Mouse (Mus musculus): ENCODE data around the gene Ntf5. TPM values are rescaled to one million over a fixed set of nuclear protein-coding genes. Genes with fewer than 3 reads are reported as not detected.
"Not testable (repeated sequence)": the region's sequence is repeated elsewhere in the genome, so short reads cannot be mapped to it uniquely, and the experiment has no call there.

Ntf5 gene
- polyA plus RNA-seq, 1 experiment from 2014 or later = 2.1 TPM

DNA sequence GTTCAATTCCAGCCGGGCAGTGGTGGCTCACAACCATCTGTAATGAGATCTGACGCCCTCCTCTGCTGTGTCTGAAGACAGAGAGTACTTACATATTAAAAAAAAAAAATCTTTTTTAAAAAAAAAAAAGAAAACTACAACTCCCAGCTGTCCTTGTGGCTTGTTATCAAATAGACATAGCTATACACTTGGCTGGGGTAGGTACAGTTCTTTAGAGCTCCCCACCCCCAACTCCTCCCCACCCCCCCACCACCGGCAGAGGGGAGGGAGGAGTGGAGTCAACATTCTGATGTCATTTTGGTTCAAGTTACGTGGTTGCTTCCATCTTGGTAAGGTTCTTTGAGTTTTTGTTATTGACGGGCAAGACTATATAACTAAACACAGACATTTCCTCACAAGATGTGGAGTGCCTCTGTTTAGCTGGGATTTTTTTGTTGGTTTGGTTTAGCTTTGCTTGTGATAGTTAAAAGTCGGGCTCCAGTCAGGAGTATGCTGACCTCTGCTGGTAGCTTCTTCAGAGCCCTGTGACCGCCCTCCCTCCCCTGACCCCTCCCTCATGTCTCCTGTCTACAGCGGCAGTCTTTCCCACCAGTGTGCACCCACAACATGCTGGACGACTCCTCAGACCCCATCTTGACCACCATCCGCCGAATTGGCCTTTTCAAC is 34.0 kb downstream of the Ntf5 start:
- H3K36me3 ChIP-seq = peaks cover 27% of the 10 kb centered on the region
- H3K4me1 ChIP-seq (replicated peaks) = no peaks in the 10 kb centered on the region
- 33% methylated on average over 11 of the region's 11 CpGs for WGBS
- H3K4me2 ChIP-seq (replicated peaks) = no peak overlapping the region
- H3K9ac ChIP-seq = no peak overlapping the region
- ATAC-seq = no peak
- H3K9me3 ChIP-seq = no peaks in the 10 kb centered on the region
- no peak overlapping the region for H3K27ac ChIP-seq
- no peaks in the 10 kb centered on the region for H3K27me3 ChIP-seq (replicated peaks)
- no peak overlapping the region for H3K4me3 ChIP-seq (replicated peaks)

DNA sequence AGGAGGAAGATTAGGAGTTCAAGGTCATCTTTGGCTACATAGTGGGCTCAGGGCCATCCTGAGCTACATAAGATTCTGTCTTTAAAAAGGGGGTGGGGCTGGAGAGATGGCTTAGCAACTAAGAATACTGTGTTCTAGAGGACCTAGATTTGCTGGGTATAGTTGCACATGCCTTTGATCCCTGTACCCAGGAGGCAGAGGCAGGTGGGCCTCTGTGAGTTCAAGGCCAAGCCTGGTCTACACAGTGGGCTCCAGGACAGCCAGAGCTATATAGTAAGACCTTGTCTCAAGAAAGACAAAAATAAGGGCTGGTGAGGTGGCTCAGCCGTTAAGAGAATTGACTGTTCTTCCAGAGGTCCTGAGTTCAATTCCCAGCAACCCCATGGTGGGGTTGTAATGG is 36.5 kb downstream of the Ntf5 start:
- Histone ChIP-seq H3K9ac (no peak overlapping the region), H3K4me1 (replicated peaks) (no peaks in the 10 kb centered on the region), H3K27ac (no peak overlapping the region), H3K9me3 (no peaks in the 10 kb centered on the region), H3K27me3 (replicated peaks) (no peaks in the 10 kb centered on the region), H3K36me3 (peaks cover 15% of the 10 kb centered on the region), H3K4me3 (replicated peaks) (no peak overlapping the region), H3K4me2 (replicated peaks) (no peak overlapping the region)
- no peak for ATAC-seq
- 80% methylated on average over 1 of the region's 1 CpGs for WGBS

GRCm38 (mm10) chr7:45451344-45451982 is 38.0 kb downstream of the Ntf5 start:
- Histone ChIP-seq H3K4me1 (replicated peaks) (no peaks in the 10 kb centered on the region), H3K4me3 (replicated peaks) (no peak overlapping the region), H3K9me3 (no peaks in the 10 kb centered on the region), H3K27me3 (replicated peaks) (no peaks in the 10 kb centered on the region), H3K27ac (no peak overlapping the region), H3K36me3 (peaks cover 18% of the 10 kb centered on the region), H3K4me2 (replicated peaks) (no peak overlapping the region), H3K9ac (no peak overlapping the region)
- peak; percentile 81 for ATAC-seq
- 54% methylated on average over 23 of the region's 23 CpGs for WGBS

GRCm38 (mm10) chr7:45454971-45455370 is 41.5 kb downstream of the Ntf5 start:
- 91% methylated on average over 15 of the region's 15 CpGs for WGBS
- H3K36me3 ChIP-seq = peaks cover 17% of the 10 kb centered on the region
- no peak for ATAC-seq

DNA sequence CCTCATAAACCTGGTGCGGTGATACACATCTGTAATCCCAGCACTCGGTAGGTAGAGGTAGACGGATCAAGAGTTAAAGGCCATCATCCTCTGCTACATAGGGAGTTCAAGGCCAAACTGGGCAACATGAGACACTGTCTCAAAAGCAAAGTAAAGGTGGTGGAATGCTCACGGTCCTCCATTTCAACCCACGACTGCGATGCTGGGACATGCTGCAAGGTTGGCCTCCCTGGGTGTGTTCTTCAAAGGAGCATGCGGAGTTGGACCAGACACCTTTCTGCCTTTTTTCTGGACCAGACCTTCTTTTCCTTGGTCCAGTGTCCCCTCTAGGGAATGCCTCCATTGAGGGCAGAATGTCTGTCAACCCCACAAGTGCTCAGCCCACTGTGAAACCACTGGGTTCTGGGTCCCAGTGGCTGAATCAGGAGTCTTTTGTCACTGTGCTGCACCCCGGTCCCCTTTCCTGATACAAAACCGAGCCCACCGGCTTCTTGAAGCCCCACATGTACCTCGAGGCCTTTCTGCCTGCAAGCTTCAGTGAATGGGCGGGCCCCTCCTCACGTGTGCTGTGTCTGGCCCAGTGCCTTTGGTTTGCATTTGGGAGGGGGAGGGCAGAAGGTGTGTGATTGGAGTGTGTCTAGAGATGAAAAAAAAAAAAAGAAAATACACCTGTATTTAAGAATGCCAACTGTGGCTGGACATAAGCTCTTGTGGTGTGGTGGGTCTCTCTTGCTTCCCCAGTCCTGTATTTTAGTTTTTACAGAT is 42.6 kb downstream of the Ntf5 start:
- no peak overlapping the region for H3K4me3 ChIP-seq (replicated peaks)
- peaks cover 17% of the 10 kb centered on the region for H3K36me3 ChIP-seq
- 74% methylated on average over 13 of the region's 13 CpGs for WGBS
- H3K27ac ChIP-seq = no peak overlapping the region; the same call in 1 of the 2 replicates
- no peak for ATAC-seq
- no peak overlapping the region for H3K4me2 ChIP-seq (replicated peaks)
- H3K9ac ChIP-seq = no peak overlapping the region
- H3K4me1 ChIP-seq (replicated peaks) = peaks cover 24% of the 10 kb centered on the region
- no peaks in the 10 kb centered on the region for H3K9me3 ChIP-seq
- no peaks in the 10 kb centered on the region for H3K27me3 ChIP-seq (replicated peaks)

More at GRCm38 (mm10) chr7:45454971-45455370, 41.5 kb downstream of the Ntf5 start:
- Histone ChIP-seq H3K4me2 (replicated peaks) (no peak overlapping the region), H3K27me3 (replicated peaks) (no peaks in the 10 kb centered on the region), H3K4me3 (replicated peaks) (no peak overlapping the region), H3K9me3 (no peaks in the 10 kb centered on the region), H3K4me1 (replicated peaks) (peaks cover 14% of the 10 kb centered on the region), H3K9ac (no peak overlapping the region), H3K27ac (no peak overlapping the region)

- no peak for ATAC-seq
- peak overlapping the region; percentile 79 for H3K27ac ChIP-seq
- H3K4me3 ChIP-seq (replicated peaks) = 0 out of 2 replicates have a peak overlapping the region, but pooled peaks have one; percentile 73
- H3K9ac ChIP-seq = 0 out of 2 replicates have a peak overlapping the region, but pooled peaks have one; percentile 75
- no peaks in the 10 kb centered on the region for H3K27me3 ChIP-seq (replicated peaks)
- no peaks in the 10 kb centered on the region for H3K9me3 ChIP-seq
- WGBS = 44% methylated on average over 9 of the region's 9 CpGs
- H3K36me3 ChIP-seq = peaks cover 17% of the 10 kb centered on the region
- H3K4me1 ChIP-seq (replicated peaks) = peaks cover 29% of the 10 kb centered on the region
- peak overlapping the region; percentile 75 for H3K4me2 ChIP-seq (replicated peaks)
Observed at GRCm38 (mm10) chr7:45456721-45457203, 43.3 kb downstream of the Ntf5 start.

DNA sequence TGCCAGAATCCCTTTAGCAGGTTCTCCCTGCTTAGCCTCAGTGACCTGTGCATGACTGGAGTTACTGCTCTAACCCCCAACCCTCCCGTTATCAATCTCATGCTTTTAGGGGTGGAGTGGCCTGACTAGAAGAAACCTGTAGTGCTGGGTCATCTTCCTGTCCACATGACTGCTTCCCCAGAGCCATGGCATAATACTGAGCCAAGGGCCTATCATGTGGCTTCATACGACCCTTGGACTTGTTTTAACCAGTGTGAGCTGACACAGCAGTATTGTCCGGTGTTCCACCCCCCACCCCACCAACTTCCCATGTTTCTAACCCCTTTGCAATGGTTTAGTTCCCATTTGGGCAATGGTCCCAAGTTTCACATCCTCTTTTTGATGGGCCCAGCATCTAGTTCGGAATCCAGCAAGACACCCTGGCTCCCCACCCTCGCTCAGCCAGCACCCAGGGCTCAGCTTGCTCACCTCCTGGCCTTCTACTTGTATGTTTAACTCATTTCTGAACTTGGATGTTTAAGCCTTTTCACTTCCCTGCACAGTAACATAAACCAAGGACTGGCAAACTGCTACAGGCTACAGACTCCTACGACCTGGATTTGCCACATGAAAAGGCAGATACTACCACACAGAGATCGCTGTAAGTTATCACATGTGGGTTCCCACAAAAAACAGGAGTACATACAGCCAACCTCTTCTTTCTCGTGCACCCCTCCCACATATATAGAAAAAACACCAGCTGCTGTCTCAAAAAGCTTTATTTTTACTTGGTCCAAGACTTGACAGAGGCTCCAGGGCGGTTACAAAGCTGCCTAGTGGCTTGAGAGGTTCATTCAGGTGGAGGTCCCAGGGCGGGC is 43.9 kb downstream of the Ntf5 start:
- peak overlapping the region; percentile 75 for H3K4me2 ChIP-seq (replicated peaks)
- H3K9ac ChIP-seq = peak overlapping the region; percentile 75
- peak; percentile 23 for ATAC-seq
- no peaks in the 10 kb centered on the region for H3K9me3 ChIP-seq
- peaks cover 17% of the 10 kb centered on the region for H3K36me3 ChIP-seq
- peaks cover 32% of the 10 kb centered on the region for H3K4me1 ChIP-seq (replicated peaks)
- 47% methylated on average over 10 of the region's 10 CpGs for WGBS
- H3K4me3 ChIP-seq (replicated peaks) = peak overlapping the region; percentile 73
- no peaks in the 10 kb centered on the region for H3K27me3 ChIP-seq (replicated peaks)
- peak overlapping the region; percentile 79 for H3K27ac ChIP-seq

- 1% methylated on average over 41 of the region's 43 CpGs for WGBS
- ATAC-seq = peak; percentile 66
- H3K27ac ChIP-seq = peak overlapping the region; percentile 79
- H3K36me3 ChIP-seq = peaks cover 23% of the 10 kb centered on the region
- H3K4me3 ChIP-seq (replicated peaks) = peak overlapping the region; percentile 73
- no peaks in the 10 kb centered on the region for H3K27me3 ChIP-seq (replicated peaks)
- peak overlapping the region; percentile 75 for H3K4me2 ChIP-seq (replicated peaks)
- peaks cover 32% of the 10 kb centered on the region for H3K4me1 ChIP-seq (replicated peaks)
- no peaks in the 10 kb centered on the region for H3K9me3 ChIP-seq
- H3K9ac ChIP-seq = peak overlapping the region; percentile 75
Observed at GRCm38 (mm10) chr7:45458748-45459563, 45.5 kb downstream of the Ntf5 start.

DNA sequence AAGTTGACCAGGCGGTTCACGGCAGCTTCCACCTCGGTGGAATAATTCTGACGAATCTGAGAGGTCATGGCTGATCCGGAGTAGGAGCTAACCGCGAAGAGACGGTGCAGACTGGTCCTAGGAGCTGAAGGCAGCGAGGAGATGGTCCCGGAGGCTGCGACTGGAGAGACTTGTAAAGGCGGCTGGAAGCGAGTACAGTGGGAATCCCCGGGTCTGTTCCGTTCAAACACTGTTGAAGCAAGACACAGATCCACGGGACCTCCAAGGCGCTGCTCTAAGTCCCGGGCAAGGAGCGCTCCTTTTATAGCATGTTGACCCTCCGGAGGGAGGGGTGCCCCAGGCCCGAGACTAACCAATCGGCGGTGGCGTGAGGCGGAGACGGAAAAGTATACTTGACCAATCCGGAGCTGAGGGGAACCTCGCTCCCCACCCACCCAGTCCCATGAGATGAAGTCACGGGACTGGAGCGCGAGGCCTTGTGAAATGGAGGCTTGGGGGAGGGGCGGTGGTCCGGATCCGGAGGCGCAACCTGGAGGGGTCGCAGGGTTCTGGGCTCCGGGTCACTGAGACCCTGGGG is 46.2 kb downstream of the Ntf5 start, which contains the start of gene Ftl1:
Gene Ftl1, minus strand, starts transcription at position 321 of the 577 bp plus-strand sequence.
- not testable (repeated sequence) for H3K9me3 ChIP-seq; H3K27me3 ChIP-seq (replicated peaks)
- Histone ChIP-seq H3K4me1 (replicated peaks) (peaks cover 32% of the 10 kb centered on the region), H3K36me3 (peaks cover 19% of the 10 kb centered on the region), H3K9ac (peak within 1 kb of the TSS; percentile 75), H3K4me2 (replicated peaks) (peak within 1 kb of the TSS; percentile 75), H3K4me3 (replicated peaks) (peak within 1 kb of the TSS; percentile 73), H3K27ac (peak within 1 kb of the TSS; percentile 89)
- 0% methylated on average over 29 of the region's 37 CpGs for WGBS
- ATAC-seq = peak; percentile 94

DNA sequence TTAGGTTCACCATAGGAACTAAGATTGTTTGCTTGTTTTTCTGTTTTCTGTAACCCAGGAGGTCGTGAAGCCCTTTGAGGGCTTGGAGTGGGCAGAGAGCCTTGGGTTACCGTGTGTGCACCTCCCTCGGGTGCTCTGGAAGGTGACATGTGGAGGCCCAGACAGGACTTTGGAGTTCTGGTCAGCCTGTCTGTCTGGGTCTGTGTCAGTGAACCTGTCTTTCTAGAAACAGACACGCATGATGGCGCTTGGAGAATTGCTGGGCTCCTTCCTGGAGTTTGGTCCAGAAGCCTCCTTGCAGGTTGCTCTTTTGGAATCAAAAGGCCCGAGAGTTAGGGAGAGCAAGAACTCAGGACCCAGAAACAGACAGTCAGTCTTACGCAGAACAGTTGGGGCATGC is 46.9 kb downstream of the Ntf5 start:
- H3K4me3 ChIP-seq (replicated peaks) = peak overlapping the region; percentile 29
- no peaks in the 10 kb centered on the region for H3K27me3 ChIP-seq (replicated peaks)
- H3K27ac ChIP-seq = peak overlapping the region; percentile 89
- H3K9me3 ChIP-seq = no peaks in the 10 kb centered on the region
- peak overlapping the region; percentile 43 for H3K9ac ChIP-seq
- no peak for ATAC-seq
- 57% methylated on average over 7 of the region's 7 CpGs for WGBS
- H3K36me3 ChIP-seq = peaks cover 25% of the 10 kb centered on the region
- H3K4me1 ChIP-seq (replicated peaks) = peaks cover 35% of the 10 kb centered on the region
- peak overlapping the region; percentile 57 for H3K4me2 ChIP-seq (replicated peaks)

All from intestine, embryonic 15.5 days (tissue).